Mouse (Mus musculus): ENCODE measurements at regions not wholly inside any gene's neighbourhood (a gene's known extent, or its start where the extent isn't known, plus 50 kb on each side); places are given as distances from the start of the nearest gene placed in this dataset.

DNA sequence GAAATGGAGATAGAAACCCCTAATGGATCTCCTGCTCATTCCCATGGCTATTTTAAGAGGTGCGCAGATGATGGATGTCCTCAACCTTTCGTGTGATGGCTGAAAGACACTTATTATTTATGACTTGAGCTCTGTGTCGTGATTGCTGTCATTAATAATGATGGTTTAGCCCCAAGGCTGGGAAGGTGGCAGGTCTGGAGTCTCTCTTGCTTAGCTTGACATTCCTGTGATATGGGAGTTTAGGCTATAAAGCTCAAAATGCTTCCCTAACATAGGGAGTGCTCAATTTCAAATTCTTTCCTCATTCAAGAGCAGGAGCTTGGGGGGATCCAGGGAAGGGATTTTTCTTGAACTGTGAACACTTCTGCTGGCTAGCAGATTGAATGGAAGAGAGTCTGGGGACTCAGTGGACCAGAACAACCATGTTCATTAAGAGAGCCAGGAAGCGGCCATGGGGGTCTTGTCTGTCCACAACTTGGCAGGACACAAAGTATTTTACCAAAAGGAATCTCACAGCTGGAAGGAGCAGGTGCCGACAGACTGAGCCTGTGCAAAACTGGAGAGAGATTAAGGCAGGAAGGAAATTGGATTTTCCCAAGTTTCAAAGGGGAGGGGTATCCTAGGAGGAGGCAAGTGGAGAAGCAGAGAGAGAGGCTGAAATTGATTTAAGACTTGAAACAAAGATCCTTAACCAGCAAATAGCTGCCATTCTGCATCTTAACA is 359.5 kb downstream of the Tns1 start:
- no peak for TF ChIP-seq GATA1 (IDR thresholded peaks at IDR 0.05; ENCODE audit: low read length)

GRCm38 (mm10) chr1:73758110-73759061 is 365.9 kb downstream of the Tns1 start:
- no peak for TF ChIP-seq GATA1 (IDR thresholded peaks at IDR 0.05; ENCODE audit: low read length)

DNA sequence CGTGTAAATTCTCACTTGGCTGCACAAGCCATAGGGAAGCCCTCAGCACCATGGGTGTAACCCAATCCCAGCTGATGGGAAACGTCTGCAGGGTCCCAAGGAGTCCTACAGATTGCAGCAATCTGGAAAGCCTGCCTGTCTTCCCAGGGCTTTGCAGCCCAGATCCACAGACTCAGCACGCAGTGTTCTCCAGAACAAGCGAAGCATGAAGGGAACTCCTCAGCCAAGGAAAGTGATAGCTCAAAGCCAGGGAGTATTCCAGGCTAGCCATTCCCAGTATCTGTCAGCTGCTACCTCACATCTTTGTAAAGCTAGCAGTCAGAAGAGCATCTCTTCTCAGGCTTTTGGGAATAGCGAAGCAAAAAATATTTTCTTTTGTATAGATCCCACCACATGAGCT is 368.5 kb downstream of the Tns1 start:
- TF ChIP-seq GATA1 (IDR thresholded peaks at IDR 0.05; ENCODE audit: low read length) = no peak

DNA sequence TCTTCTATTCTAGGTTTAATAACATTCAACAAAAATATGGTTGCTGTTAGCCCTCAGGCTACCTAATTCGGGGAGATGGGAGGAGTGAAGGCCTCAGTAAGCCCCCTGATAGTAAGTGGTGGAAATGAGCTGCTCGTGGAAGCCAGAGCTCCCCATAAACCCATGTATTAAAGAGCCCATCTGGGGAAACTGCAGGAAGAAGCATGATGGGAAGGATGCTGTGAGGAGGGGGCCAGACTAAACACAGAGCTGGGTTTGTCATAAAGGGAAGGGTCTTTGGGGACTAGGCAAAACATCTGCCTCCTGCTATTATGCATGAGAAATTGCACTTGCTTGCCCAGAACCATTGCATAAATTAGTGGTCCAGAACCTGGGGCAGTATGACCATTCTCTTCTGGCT is 369.3 kb downstream of the Tns1 start:
- TF ChIP-seq GATA1 (IDR thresholded peaks at IDR 0.05; ENCODE audit: low read length) = no peak

DNA sequence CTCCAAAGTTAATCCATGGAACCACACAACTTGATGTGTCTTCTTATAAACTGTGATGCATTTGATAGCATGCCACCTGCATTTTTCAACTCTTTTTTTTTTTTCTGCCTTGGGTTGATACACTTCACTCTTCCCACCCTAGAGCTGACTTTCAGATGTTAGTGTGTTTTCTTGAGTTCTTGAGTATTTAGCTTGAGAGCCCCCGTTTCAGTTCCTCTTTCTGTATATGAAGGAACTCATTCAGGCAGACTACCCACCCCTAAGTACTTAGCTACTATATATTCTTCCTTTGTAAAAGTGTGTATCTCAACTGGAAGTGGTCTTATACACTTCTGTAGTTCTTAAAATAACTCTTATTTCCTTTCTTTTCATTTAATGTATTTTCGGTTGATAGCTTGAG is 371.1 kb downstream of the Tns1 start:
- TF ChIP-seq GATA1 (IDR thresholded peaks at IDR 0.05; ENCODE audit: low read length) = no peak

- TF ChIP-seq GATA1 (IDR thresholded peaks at IDR 0.05; ENCODE audit: low read length) = no peak
Measured at GRCm38 (mm10) chr1:73748702-73749101, 375.5 kb downstream of the Tns1 start.

GRCm38 (mm10) chr1:73744555-73745234 is 379.6 kb downstream of the Tns1 start:
- no peak for TF ChIP-seq GATA1 (IDR thresholded peaks at IDR 0.05; ENCODE audit: low read length)

- TF ChIP-seq GATA1 (IDR thresholded peaks at IDR 0.05; ENCODE audit: low read length) = no peak
Measured at GRCm38 (mm10) chr1:73743737-73744554, 380.3 kb downstream of the Tns1 start.

DNA sequence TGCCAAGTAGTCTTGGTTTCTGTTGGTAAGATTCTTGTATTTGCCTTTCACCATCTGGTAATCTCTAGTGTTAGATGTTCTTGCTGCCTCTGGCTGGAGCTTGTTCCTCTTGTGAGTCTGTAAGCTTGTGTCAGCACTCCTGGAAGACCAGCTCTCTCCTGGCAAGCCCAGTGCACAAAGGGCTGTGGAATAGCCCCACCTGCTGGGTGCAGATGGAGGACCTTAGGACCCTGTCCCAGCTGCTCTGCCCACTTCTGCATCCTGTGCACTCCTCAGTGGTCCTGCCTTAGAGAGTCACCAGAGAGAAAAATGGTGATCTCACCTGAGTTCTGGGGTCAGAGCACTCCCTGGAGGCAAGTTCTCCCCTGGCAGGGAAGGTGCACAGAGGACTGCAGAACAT is 387.2 kb downstream of the Tns1 start:
- TF ChIP-seq GATA1 (IDR thresholded peaks at IDR 0.05; ENCODE audit: low read length) = no peak

- no peak for TF ChIP-seq GATA1 (IDR thresholded peaks at IDR 0.05; ENCODE audit: low read length)
Measured at GRCm38 (mm10) chr1:73728377-73728776, 395.9 kb downstream of the Tns1 start.

DNA sequence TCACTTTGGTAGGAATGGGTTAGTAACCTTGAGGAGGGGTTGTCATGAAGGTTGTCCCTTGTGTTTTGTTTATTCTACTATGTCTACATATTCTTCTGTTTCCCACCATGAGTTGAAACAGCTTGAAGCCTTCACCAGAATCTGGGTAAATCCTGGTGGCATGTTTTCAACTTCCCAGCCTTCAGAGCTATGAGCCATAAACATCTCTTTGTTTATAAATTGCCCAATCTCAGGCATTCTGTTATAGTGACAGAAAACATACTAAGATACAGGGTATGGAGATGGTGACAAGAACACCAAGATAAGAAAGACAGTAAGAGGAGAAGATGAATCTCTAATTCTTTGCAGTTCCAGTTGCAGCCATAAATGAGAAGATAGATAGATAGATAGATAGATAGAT is 396.5 kb downstream of the Tns1 start:
- TF ChIP-seq GATA1 (IDR thresholded peaks at IDR 0.05; ENCODE audit: low read length) = no peak

- no peak for TF ChIP-seq GATA1 (IDR thresholded peaks at IDR 0.05; ENCODE audit: low read length)
Measured at GRCm38 (mm10) chr1:73726658-73727057, 397.6 kb downstream of the Tns1 start.

DNA sequence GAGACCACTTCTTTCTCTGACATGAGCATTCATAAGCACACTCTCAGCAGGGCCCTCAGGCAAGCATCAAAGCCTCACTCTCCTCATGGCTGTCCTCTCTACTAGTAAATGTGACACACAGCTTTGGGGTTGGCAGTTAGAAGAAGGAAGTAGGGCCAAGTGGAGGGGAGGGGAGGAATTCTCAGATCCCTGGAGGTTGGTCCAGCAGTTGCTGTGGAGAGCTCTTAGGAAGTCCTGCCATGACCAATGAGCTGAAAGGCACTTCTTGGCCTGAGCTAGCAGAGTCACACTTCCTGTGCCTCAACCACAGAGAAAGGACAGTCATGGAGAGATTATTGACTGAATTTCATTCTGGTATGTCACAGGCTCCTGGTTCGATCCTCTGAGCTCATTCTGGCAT is 398.8 kb downstream of the Tns1 start:
- TF ChIP-seq GATA1 (IDR thresholded peaks at IDR 0.05; ENCODE audit: low read length) = no peak

GRCm38 (mm10) chr1:73724551-73724950 is 399.7 kb downstream of the Tns1 start:
- TF ChIP-seq GATA1 (IDR thresholded peaks at IDR 0.05; ENCODE audit: low read length) = no peak

Measured in G1E-ER4 (cell line).